Mouse (Mus musculus) MEL (cell line): ENCODE results near the gene Gm49661. TPM values are rescaled to one million over a fixed set of nuclear protein-coding genes. Genes with fewer than 3 reads are reported as not detected.

Source experiments
- DNase-seq: peaks from one replicate; pipeline ENCODE4 v3.0.0; 2011; ENCODE audit warnings: low read depth, low spot score
- H3K27ac ChIP-seq: 2 replicates; pipeline ENCODE4 v1.5.1; 2012; ENCODE audit warnings: low read depth, mild to moderate bottlenecking, control low read depth, low read length, moderate library complexity; ENCODE audit not compliant: control insufficient read depth
- H3K27me3 ChIP-seq, 2 experiments: fragments of 150-350 bp in 1 of 2; sonication (generic) in 1 of 2; 2 replicates each; pipeline ENCODE4 v1.6.1; 2012; ENCODE audit warnings: low read length in 2 of 2, mild to moderate bottlenecking in 2 of 2, improper control_type of control experiment in 1 of 2, moderate library complexity in 1 of 2; ENCODE audit not compliant: insufficient read depth in 2 of 2, control insufficient read depth in 1 of 2
- H3K36me3 ChIP-seq, 2 experiments: 2 replicates each; pipeline ENCODE4 v1.6.1; 2012 to 2014; ENCODE audit warnings: low read length in 2 of 2, improper control_type of control experiment in 1 of 2, inconsistent platforms in 1 of 2, mild to moderate bottlenecking in 1 of 2; ENCODE audit not compliant: insufficient read depth in 2 of 2, control insufficient read depth in 1 of 2
- H3K4me1 ChIP-seq, 2 experiments: fragments of 150-350 bp in 1 of 2; sonication (generic) in 1 of 2; 2 replicates each; pipeline ENCODE4 v1.6.1; 2012; ENCODE audit warnings: low read length in 2 of 2, improper control_type of control experiment in 1 of 2, mild to moderate bottlenecking in 1 of 2; ENCODE audit not compliant: insufficient read depth in 2 of 2, control insufficient read depth in 1 of 2
- H3K4me3 ChIP-seq, 2 experiments: fragments of 150-350 bp in 1 of 2; sonication (generic) in 1 of 2; 2 replicates each; pipeline ENCODE4 v1.5.1; 2012; ENCODE audit warnings: low read depth in 2 of 2, low read length in 2 of 2, mild to moderate bottlenecking in 2 of 2, moderate library complexity in 2 of 2, control low read depth in 1 of 2, improper control_type of control experiment in 1 of 2; ENCODE audit not compliant: control insufficient read depth in 1 of 2, insufficient read depth in 1 of 2
- H3K79me2 ChIP-seq: 2 replicates; pipeline ENCODE4 v1.6.1; 2012; ENCODE audit warnings: mild to moderate bottlenecking, low read length, moderate library complexity; ENCODE audit not compliant: control insufficient read depth, poor library complexity, insufficient read depth
- H3K9ac ChIP-seq: 2 replicates; pipeline ENCODE4 v1.6.1; 2012; ENCODE audit warnings: low read depth, mild to moderate bottlenecking, control low read depth, low read length, moderate library complexity; ENCODE audit not compliant: control insufficient read depth, poor library complexity, severe bottlenecking
- H3K9me3 ChIP-seq: fragments of 150-350 bp; sonication (generic); replicated peaks from 2 replicates; pipeline ENCODE4 v1.6.1; 2012; ENCODE audit warnings: mild to moderate bottlenecking, low read length, improper control_type of control experiment, moderate library complexity; ENCODE audit not compliant: insufficient read depth
- BHLHE40 ChIP-seq: IDR thresholded peaks from 2 replicates; pipeline ENCODE4 v1.6.1; 2012; ENCODE audit warnings: low read depth, mild to moderate bottlenecking, inconsistent platforms, low read length, improper control_type of control experiment, borderline replicate concordance
- CHD2 ChIP-seq: IDR thresholded peaks from 2 replicates; pipeline ENCODE4 v1.6.1; 2011; ENCODE audit warnings: low read length, improper control_type of control experiment
- EP300 ChIP-seq, 2 experiments: IDR thresholded peaks; 2 replicates each; pipeline ENCODE4 v1.6.1; 2011; ENCODE audit warnings: improper control_type of control experiment in 2 of 2, low read length in 2 of 2, low read depth in 1 of 2, mild to moderate bottlenecking in 1 of 2
- ETS1 ChIP-seq: IDR thresholded peaks from 2 replicates; pipeline ENCODE4 v1.6.1; 2012; ENCODE audit warnings: low read depth, mild to moderate bottlenecking, inconsistent platforms, low read length, improper control_type of control experiment, moderate library complexity
- GABPA ChIP-seq: IDR thresholded peaks from 2 replicates; pipeline ENCODE4 v1.6.1; 2012; ENCODE audit warnings: low read depth, mild to moderate bottlenecking, inconsistent platforms, low read length, improper control_type of control experiment, moderate library complexity
- MAFK ChIP-seq: IDR thresholded peaks from 2 replicates; pipeline ENCODE4 v1.6.1; 2011; ENCODE audit warnings: low read depth, mild to moderate bottlenecking, low read length, improper control_type of control experiment, borderline replicate concordance
- MAX ChIP-seq: IDR thresholded peaks from 2 replicates; pipeline ENCODE4 v1.6.1; 2011; ENCODE audit warnings: low read length, improper control_type of control experiment
- MEF2A ChIP-seq: IDR thresholded peaks from 2 replicates; pipeline ENCODE4 v1.6.1; 2014; ENCODE audit warnings: low read depth, mild to moderate bottlenecking, inconsistent platforms, low read length, improper control_type of control experiment; ENCODE audit not compliant: poor library complexity, insufficient replicate concordance, severe bottlenecking; ENCODE audit errors: extremely low read depth
- MXI1 ChIP-seq: IDR thresholded peaks from 2 replicates; pipeline ENCODE4 v1.6.1; 2011; ENCODE audit warnings: mild to moderate bottlenecking, low read depth, low read length, improper control_type of control experiment
- MYB ChIP-seq: IDR thresholded peaks from 2 replicates; pipeline ENCODE4 v1.6.1; 2011; ENCODE audit warnings: mild to moderate bottlenecking, low read depth, low read length, improper control_type of control experiment
- MYC ChIP-seq: IDR thresholded peaks from 2 replicates; pipeline ENCODE4 v1.6.1; 2011; ENCODE audit warnings: low read depth, mild to moderate bottlenecking, low read length, improper control_type of control experiment, moderate library complexity
- NELFE ChIP-seq: IDR thresholded peaks from 2 replicates; pipeline ENCODE4 v1.6.1; 2011; ENCODE audit warnings: low read depth, low read length, improper control_type of control experiment
- POLR2A ChIP-seq, 2 experiments: IDR thresholded peaks; 2 replicates each; pipeline ENCODE4 v1.6.1; 2011 to 2012; ENCODE audit warnings: low read length in 2 of 2, mild to moderate bottlenecking in 2 of 2, control low read depth in 1 of 2, improper control_type of control experiment in 1 of 2, low read depth in 1 of 2, moderate library complexity in 1 of 2; ENCODE audit not compliant: control insufficient read depth in 1 of 2, insufficient read depth in 1 of 2, poor library complexity in 1 of 2
- SIN3A ChIP-seq: IDR thresholded peaks from 2 replicates; pipeline ENCODE4 v1.6.1; 2012; ENCODE audit warnings: low read length, improper control_type of control experiment, inconsistent platforms
- SMC3 ChIP-seq: IDR thresholded peaks from 2 replicates; pipeline ENCODE4 v1.6.1; 2011; ENCODE audit warnings: low read depth, low read length, improper control_type of control experiment
- TAL1 ChIP-seq: IDR thresholded peaks from 2 replicates; pipeline ENCODE4 v1.6.1; 2012; ENCODE audit warnings: mild to moderate bottlenecking, inconsistent platforms, low read length, moderate library complexity, mixed read lengths
- ZC3H11A ChIP-seq: IDR thresholded peaks from 2 replicates; pipeline ENCODE4 v1.6.1; 2012; ENCODE audit warnings: low read depth, mild to moderate bottlenecking, inconsistent platforms, low read length, improper control_type of control experiment
- ZNF384 ChIP-seq: IDR thresholded peaks from 2 replicates; pipeline ENCODE4 v1.6.1; 2012; ENCODE audit warnings: low read depth, mild to moderate bottlenecking, inconsistent platforms, low read length, improper control_type of control experiment
- polyA plus RNA-seq, 2 experiments: library from polyadenylated mRNA; stranded (reverse) in 1 of 2; unstranded in 1 of 2; fragments of >175 nt in 1 of 2; fragments of >200 nt in 1 of 2; gene quantifications; 2 replicates each; pipeline versions ENCODE4 v1.2.1 to v1.2.4; 2012; ENCODE audit warnings: low replicate concordance in 2 of 2, low read depth in 1 of 2; ENCODE audit not compliant: insufficient read length in 2 of 2, insufficient read depth in 1 of 2, missing spikeins in 1 of 2
- total RNA-seq: library from RNA; depleted of rRNA; stranded (reverse); fragments of 300-350 nt; gene quantifications from 2 replicates; pipeline ENCODE4 v1.2.3, GENCODE M21; 2012

The Gm49661 gene
- total and polyA plus RNA-seq, 3 experiments: 4.7 TPM; not detected in 2

DNA sequence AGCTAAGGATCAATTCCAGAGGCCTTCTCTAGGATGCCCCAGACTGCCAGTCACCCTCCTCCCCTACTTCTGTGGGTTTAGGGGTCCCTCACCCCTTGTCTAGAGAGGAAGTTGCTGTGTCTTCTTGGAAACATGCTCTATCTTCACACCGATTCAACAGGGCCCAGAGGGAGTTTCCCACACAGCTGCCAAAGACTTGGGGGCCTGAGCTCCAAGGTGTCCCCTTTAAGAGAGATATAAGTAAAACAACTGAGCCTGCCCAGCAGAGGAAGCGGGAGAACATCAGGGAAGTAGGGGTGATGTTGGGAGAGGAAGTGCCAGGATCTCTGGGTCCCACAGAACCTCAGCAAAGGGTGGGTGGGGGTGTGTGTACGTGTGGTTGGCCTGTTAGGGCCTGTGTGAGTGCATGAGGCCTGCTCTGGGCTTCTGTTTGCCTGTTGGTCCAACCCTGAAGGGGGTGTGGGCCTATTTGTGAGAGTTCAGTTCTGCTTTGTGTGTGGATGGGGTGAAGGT, 13.3 kb upstream of the Gm49661 start (continued):
- TF ChIP-seq TAL1 (peak; percentile 32; the same call in 1 of the 2 replicates), MYC (peak; percentile 64; the same call in 1 of the 2 replicates), SMC3 (no peak), MAX (no peak), POLR2A (IDR thresholded peaks at IDR 0.05; ENCODE audit: control insufficient read depth in 1 of 2, insufficient read depth in 1 of 2, low read depth in 1 of 2, low read length in 2 of 2, poor library complexity in 1 of 2) (peak in 1 of 2 experiments; percentile 40; a peak in 1 of 4 replicates), ZNF384 (no peak), MYB (no peak), NELFE (no peak), GABPA (no peak), MAFK (no peak), MXI1 (no peak), ZC3H11A (no peak), ETS1 (no peak; the same call in 1 of the 2 replicates)

DNA sequence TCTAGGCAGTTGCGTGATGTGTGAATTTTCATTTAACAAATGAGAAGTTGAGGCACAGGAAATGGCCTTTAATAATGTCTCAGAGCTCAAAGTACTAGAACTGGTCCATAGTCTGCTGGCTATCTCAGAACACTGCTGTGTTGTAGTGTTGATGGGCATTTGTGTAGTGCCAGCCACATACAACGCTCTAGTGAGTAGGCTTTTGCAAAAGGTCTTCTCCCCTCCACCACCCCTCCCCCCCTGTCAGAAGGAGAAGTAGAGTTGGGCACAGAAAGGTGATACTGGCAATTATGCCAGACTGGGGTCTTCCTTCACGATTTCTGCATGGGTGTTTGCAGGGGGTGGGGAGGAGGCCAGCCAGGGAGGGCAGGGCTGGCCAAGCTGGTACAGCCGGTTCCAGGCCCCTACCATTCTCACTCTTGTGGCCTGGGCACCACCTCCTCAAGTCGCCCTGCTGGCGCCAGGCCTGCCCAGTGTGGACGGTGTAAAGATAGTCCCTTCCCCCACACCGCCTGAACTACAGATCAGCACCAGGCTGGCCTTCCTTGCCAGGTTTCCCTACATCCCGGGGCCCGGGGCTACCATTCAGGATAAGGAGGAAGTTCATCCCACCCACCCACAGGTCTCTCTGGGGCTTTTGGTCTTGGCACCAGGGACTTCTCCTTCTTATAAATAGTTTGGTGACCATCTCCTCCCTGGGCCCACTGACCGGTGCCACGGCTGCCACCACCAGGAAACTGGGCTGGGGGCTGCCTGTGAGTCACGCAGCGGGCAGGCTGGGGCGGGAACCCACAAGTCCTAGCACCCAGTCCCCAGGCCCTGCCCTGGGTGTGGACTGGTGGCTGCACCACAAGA, 12.6 kb upstream of the Gm49661 start:
- H3K27me3 ChIP-seq: no peaks in the 10 kb centered on the region
- peak overlapping the region in 1 of 2 experiments; percentile 4; a peak in 2 of 4 replicates for H3K4me3 ChIP-seq
- H3K27ac ChIP-seq: peak overlapping the region; percentile 99
- H3K4me1 ChIP-seq: peaks cover 11 to 59% of the 10 kb centered on the region in 2 experiments
- H3K9me3 ChIP-seq: no peaks in the 10 kb centered on the region
- peak; percentile 24 for TF ChIP-seq CHD2
- TF ChIP-seq SIN3A: no peak
- no peak for TF ChIP-seq MEF2A
- no peak for TF ChIP-seq NELFE
- TF ChIP-seq BHLHE40: no peak
- TF ChIP-seq EP300 (IDR thresholded peaks at IDR 0.05; ENCODE audit: low read depth in 1 of 2, low read length in 2 of 2): 0 out of 4 replicates have a peak, but pooled peaks of 1 of the 2 experiments have one; percentile 8
- H3K9ac ChIP-seq: peak overlapping the region; percentile 83
- DNase-seq: peak; percentile 51
- H3K36me3 ChIP-seq: peaks cover 0 to 43% of the 10 kb centered on the region in 2 experiments; a peak in 2 of 4 replicates
- peaks cover 23% of the 10 kb centered on the region for H3K79me2 ChIP-seq
